Mouse (Mus musculus) stomach, embryonic 14.5 days (tissue): ENCODE measurements around the gene Adcy2. TPM values are rescaled to one million over a fixed set of nuclear protein-coding genes. Genes with fewer than 3 reads are reported as not detected.

Experiments
- ATAC-seq: fragments of 200-750 bp; cut with Nextera tagmentation; 2 replicates; pipeline ENCODE4 v1.8.0; 2017; ENCODE audit warnings: low read depth, moderate TSS enrichment; ENCODE audit not compliant: insufficient number of reproducible peaks, insufficient read depth, low FRiP score
- H3K27ac ChIP-seq: fragments of 300-500 bp; sonication (generic); 2 replicates; pipeline ENCODE4 v1.5.1; 2014; ENCODE audit warnings: mild to moderate bottlenecking, low read length, moderate library complexity, mixed read lengths
- H3K27me3 ChIP-seq: fragments of 300-500 bp; sonication (generic); 2 replicates; pipeline ENCODE4 v1.6.1; 2014; ENCODE audit warnings: low read length, control low read depth, mixed read lengths; ENCODE audit not compliant: control insufficient read depth, insufficient read depth
- H3K36me3 ChIP-seq: fragments of 300-500 bp; sonication (generic); 2 replicates; pipeline ENCODE4 v1.6.1; 2014; ENCODE audit warnings: mild to moderate bottlenecking, control low read depth, low read length, moderate library complexity, mixed read lengths; ENCODE audit not compliant: control insufficient read depth, insufficient read depth
- H3K4me1 ChIP-seq: fragments of 300-500 bp; sonication (generic); 2 replicates; pipeline ENCODE4 v1.6.1; 2014; ENCODE audit warnings: low read length, control low read depth, mixed read lengths; ENCODE audit not compliant: control insufficient read depth, insufficient read depth
- H3K4me2 ChIP-seq: fragments of 300-500 bp; sonication (generic); replicated peaks from 2 replicates; pipeline ENCODE4 v1.6.1; 2014; ENCODE audit warnings: low read depth, low read length, control low read depth
- H3K4me3 ChIP-seq: fragments of 300-500 bp; sonication (generic); 2 replicates; pipeline ENCODE4 v1.5.1; 2014; ENCODE audit warnings: low read depth, low read length, control low read depth
- H3K9ac ChIP-seq: fragments of 300-500 bp; sonication (generic); replicated peaks from 2 replicates; pipeline ENCODE4 v1.6.1; 2014; ENCODE audit warnings: low read depth, mild to moderate bottlenecking, control low read depth, low read length, moderate library complexity, mixed read lengths
- H3K9me3 ChIP-seq: fragments of 300-500 bp; sonication (generic); 2 replicates; pipeline ENCODE4 v1.6.1; 2016; ENCODE audit warnings: low read depth, low read length, control low read depth; ENCODE audit not compliant: control insufficient read depth
- WGBS: fragments of 180-500 bp; shearing (Covaris S2); extraction: QIAGEN DNeasy Blood & Tissue Kit; methylation state at CpG from one replicate; pipeline ENCODE4 v1.1.7; 2014; 5-methylcytosine and 5-hydroxymethylcytosine counted together
- polyA plus RNA-seq: library from polyadenylated mRNA; unstranded; fragments of >200 nt; fragmentation: Nextera tagmentation; extraction: Ambion mirVana; gene quantifications from 2 replicates; pipeline ENCODE4 v1.2.1, GENCODE M21; 2014

The Adcy2 gene
- polyA plus RNA-seq, 1 experiment from 2014 or later: 5.0 TPM

GRCm38 (mm10) chr13:68787286-68788061 lies 211.9 kb downstream of the Adcy2 start:
- H3K4me3 ChIP-seq: no peak overlapping the region
- 81% methylated on average over 8 of the region's 8 CpGs for WGBS
- H3K9ac ChIP-seq: no peak overlapping the region
- no peak for ATAC-seq
- no peaks in the 10 kb centered on the region for H3K27me3 ChIP-seq
- no peaks in the 10 kb centered on the region for H3K9me3 ChIP-seq
- H3K4me2 ChIP-seq: no peak overlapping the region
- H3K27ac ChIP-seq: no peak overlapping the region
- no peaks in the 10 kb centered on the region for H3K4me1 ChIP-seq
- H3K36me3 ChIP-seq: no peaks in the 10 kb centered on the region

- Histone ChIP-seq H3K36me3 (no peaks in the 10 kb centered on the region), H3K27ac (no peak overlapping the region), H3K9me3 (no peaks in the 10 kb centered on the region), H3K4me2 (no peak overlapping the region), H3K4me3 (no peak overlapping the region), H3K4me1 (no peaks in the 10 kb centered on the region), H3K27me3 (no peaks in the 10 kb centered on the region), H3K9ac (no peak overlapping the region)
- ATAC-seq: no peak
- WGBS: 58% methylated on average over 1 of the region's 1 CpGs
These were observed 216.2 kb downstream of the Adcy2 start for GRCm38 (mm10) chr13:68783096-68783495.

- no peak for ATAC-seq
These were observed 221.2 kb downstream of the Adcy2 start for GRCm38 (mm10) chr13:68778011-68778672.

GRCm38 (mm10) chr13:68773599-68774211 lies 225.6 kb downstream of the Adcy2 start:
- Histone ChIP-seq H3K27ac (no peak overlapping the region), H3K36me3 (no peaks in the 10 kb centered on the region), H3K4me3 (no peak overlapping the region), H3K9ac (no peak overlapping the region), H3K27me3 (no peaks in the 10 kb centered on the region), H3K4me1 (no peaks in the 10 kb centered on the region), H3K4me2 (no peak overlapping the region), H3K9me3 (no peaks in the 10 kb centered on the region)
- ATAC-seq: no peak
- WGBS: 71% methylated on average over 2 of the region's 2 CpGs

More at GRCm38 (mm10) chr13:68778011-68778672, 221.2 kb downstream of the Adcy2 start:
- H3K4me3 ChIP-seq: no peak overlapping the region
- no peaks in the 10 kb centered on the region for H3K27me3 ChIP-seq
- no peaks in the 10 kb centered on the region for H3K4me1 ChIP-seq
- no peaks in the 10 kb centered on the region for H3K9me3 ChIP-seq
- H3K4me2 ChIP-seq: no peak overlapping the region
- no peak overlapping the region for H3K9ac ChIP-seq
- WGBS: 78% methylated on average over 6 of the region's 6 CpGs
- H3K27ac ChIP-seq: no peak overlapping the region
- H3K36me3 ChIP-seq: no peaks in the 10 kb centered on the region

- ATAC-seq: no peak
- Histone ChIP-seq H3K27me3 (no peaks in the 10 kb centered on the region), H3K4me2 (no peak overlapping the region), H3K9me3 (no peaks in the 10 kb centered on the region), H3K4me1 (no peaks in the 10 kb centered on the region), H3K9ac (no peak overlapping the region), H3K27ac (no peak overlapping the region), H3K36me3 (no peaks in the 10 kb centered on the region), H3K4me3 (no peak overlapping the region)
- whole genome bisulfite sequencing: 97% methylated on average over 3 of the region's 3 CpGs
These were observed 230.8 kb downstream of the Adcy2 start for GRCm38 (mm10) chr13:68768588-68768987.

- 85% methylated on average over 8 of the region's 8 CpGs for WGBS
These were observed 233.3 kb downstream of the Adcy2 start for GRCm38 (mm10) chr13:68765896-68766578.

GRCm38 (mm10) chr13:68764614-68765013 lies 234.7 kb downstream of the Adcy2 start:
- no peak for ATAC-seq
- H3K4me1 ChIP-seq: no peaks in the 10 kb centered on the region
- H3K36me3 ChIP-seq: no peaks in the 10 kb centered on the region
- WGBS: 64% methylated on average over 3 of the region's 3 CpGs
- H3K4me3 ChIP-seq: no peak overlapping the region
- H3K27ac ChIP-seq: no peak overlapping the region
- no peaks in the 10 kb centered on the region for H3K9me3 ChIP-seq
- H3K4me2 ChIP-seq: no peak overlapping the region
- H3K9ac ChIP-seq: no peak overlapping the region
- no peaks in the 10 kb centered on the region for H3K27me3 ChIP-seq

More at GRCm38 (mm10) chr13:68765896-68766578, 233.3 kb downstream of the Adcy2 start:
- no peaks in the 10 kb centered on the region for H3K4me1 ChIP-seq
- H3K27ac ChIP-seq: no peak overlapping the region
- H3K27me3 ChIP-seq: no peaks in the 10 kb centered on the region
- no peaks in the 10 kb centered on the region for H3K9me3 ChIP-seq
- no peak overlapping the region for H3K9ac ChIP-seq
- no peak overlapping the region for H3K4me2 ChIP-seq
- ATAC-seq: no peak
- no peak overlapping the region for H3K4me3 ChIP-seq
- no peaks in the 10 kb centered on the region for H3K36me3 ChIP-seq

- WGBS: 50% methylated on average over 9 of the region's 9 CpGs
These were observed 249.5 kb downstream of the Adcy2 start for GRCm38 (mm10) chr13:68749801-68750200.

More at GRCm38 (mm10) chr13:68749801-68750200, 249.5 kb downstream of the Adcy2 start:
- no peak overlapping the region for H3K27ac ChIP-seq
- no peak overlapping the region for H3K4me2 ChIP-seq
- no peaks in the 10 kb centered on the region for H3K27me3 ChIP-seq
- H3K36me3 ChIP-seq: no peaks in the 10 kb centered on the region
- no peak overlapping the region for H3K4me3 ChIP-seq
- no peak for ATAC-seq
- no peaks in the 10 kb centered on the region for H3K4me1 ChIP-seq
- no peaks in the 10 kb centered on the region for H3K9me3 ChIP-seq
- no peak overlapping the region for H3K9ac ChIP-seq
